Mouse (Mus musculus) cerebellum, adult 18-20 months (tissue): Measurements from ENCODE around the gene Nsf.

Experiments
- DNase-seq, 2 experiments: peaks; one replicate each; pipeline ENCODE4 v3.0.0; 2021

The Nsf gene

DNA sequence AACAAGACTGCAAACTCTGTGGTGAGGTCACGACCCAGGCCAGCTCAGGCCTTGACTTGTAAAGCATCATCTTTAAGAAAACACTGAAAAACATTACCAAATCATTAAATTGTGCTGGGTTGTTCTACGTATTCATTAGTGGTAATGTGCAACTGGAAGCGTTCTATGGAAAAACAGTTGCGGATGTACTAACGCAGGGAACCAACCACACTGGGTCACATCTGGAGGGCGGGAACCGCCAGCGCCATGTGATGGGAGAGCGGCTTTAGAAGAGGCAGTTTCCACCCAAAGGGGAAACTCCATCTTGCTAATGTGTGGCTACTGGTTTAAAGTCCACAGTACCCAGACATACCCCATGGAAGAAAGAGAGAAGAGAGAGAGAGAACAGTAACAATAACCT is 123.4 kb downstream of the Nsf start:
- DNase-seq = no peak

- no peak for DNase-seq
These were observed 123.9 kb downstream of the Nsf start for GRCm38 (mm10) chr11:103829956-103830355.

DNA sequence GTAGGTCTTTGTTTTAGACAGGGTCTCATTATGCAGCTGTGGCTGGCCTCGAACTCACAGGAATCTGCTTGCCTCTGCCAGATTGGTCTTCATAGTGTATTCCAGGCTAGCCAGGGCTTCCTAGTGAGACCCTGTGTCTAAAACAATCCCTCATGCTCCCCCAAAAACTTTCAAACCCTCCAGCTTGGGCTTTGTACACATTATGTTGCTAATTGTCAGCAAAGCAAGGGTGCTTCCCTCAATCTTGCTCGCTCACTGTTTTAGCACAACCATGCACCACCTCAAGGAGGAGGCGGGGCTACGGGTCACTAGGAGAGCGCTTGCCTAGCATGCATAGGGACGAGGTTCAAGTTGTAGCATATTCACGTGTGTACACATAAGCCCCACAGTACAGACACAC is 125.0 kb downstream of the Nsf start:
- no peak for DNase-seq

DNA sequence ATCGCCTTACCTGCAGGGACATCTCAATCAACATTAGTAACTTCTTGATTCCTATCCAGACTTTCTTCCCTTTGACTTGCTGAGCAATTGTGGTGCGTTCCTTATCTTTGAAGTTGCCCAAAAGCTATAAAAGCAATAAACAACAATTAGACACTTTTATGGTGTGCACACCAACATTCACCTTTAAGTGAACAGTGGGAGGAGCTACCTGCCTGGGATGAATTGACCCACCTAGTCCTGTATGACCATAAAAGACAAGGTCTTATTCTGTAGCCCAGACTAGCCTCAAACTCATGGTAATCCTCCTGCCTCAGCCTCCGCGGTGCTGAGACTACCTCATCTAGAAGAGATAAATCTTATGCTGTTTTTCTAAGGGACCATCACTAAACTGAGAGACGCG is 126.7 kb downstream of the Nsf start:
- DNase-seq = no peak

DNA sequence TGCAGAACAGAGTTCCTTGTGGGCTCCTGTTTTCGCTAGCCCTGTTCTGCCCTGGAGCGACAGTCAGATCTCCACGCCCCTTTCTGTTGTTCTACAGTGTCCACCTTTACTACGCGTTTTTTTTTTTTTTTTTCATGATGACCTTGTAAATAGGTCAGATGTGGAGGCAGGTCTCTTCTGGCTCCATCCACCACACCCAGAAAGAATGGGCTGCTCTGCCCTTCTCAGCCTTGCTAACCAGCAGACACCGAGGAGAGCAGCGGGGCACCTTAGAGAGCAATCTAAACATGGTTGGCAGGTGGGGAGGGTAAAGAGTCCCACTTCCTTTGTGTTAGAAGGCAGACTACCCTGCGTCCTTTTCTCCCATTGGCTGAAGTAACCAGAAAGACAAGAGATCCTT is 137.1 kb downstream of the Nsf start:
- no peak for DNase-seq

- peak; percentile 57 to 59 for DNase-seq
These were observed 137.9 kb downstream of the Nsf start for GRCm38 (mm10) chr11:103815986-103816385.

- no peak for DNase-seq
These were observed 139.0 kb downstream of the Nsf start for GRCm38 (mm10) chr11:103814808-103815207.

DNA sequence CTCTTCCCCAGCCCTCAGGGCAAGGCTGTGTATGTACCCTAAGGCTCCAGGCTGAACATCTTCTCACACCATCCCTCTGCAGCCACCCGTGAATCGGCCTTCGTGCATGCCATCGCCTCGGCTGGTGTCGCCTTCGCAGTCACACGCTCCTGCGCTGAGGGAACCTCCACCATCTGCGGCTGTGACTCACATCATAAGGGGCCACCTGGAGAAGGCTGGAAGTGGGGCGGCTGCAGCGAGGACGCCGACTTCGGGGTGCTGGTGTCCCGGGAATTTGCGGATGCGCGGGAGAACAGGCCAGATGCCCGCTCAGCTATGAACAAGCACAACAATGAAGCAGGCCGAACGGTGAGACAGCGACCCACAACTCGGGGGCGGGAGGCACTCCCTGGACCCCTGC is 142.6 kb downstream of the Nsf start:
- DNase-seq = no peak

DNA sequence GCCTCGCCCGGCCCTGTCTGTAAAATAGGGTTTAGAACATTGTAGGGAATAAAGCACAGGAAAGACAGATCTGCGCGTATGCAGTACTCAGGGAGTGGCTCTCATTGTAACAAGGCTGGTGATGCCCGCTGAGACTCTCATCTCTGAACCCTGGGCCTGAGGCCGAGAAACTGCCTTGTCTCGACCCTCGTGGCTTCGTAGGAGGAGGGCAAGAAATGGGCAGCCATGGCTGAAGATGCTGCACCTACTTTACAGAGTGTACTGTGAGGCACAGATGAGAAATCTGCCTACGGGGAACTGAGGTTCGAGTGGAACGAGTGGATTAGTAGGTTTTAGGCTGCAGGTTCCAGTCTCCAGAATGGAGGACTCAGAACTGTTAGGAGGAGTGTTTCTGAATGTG is 143.2 kb downstream of the Nsf start:
- no peak for DNase-seq

DNA sequence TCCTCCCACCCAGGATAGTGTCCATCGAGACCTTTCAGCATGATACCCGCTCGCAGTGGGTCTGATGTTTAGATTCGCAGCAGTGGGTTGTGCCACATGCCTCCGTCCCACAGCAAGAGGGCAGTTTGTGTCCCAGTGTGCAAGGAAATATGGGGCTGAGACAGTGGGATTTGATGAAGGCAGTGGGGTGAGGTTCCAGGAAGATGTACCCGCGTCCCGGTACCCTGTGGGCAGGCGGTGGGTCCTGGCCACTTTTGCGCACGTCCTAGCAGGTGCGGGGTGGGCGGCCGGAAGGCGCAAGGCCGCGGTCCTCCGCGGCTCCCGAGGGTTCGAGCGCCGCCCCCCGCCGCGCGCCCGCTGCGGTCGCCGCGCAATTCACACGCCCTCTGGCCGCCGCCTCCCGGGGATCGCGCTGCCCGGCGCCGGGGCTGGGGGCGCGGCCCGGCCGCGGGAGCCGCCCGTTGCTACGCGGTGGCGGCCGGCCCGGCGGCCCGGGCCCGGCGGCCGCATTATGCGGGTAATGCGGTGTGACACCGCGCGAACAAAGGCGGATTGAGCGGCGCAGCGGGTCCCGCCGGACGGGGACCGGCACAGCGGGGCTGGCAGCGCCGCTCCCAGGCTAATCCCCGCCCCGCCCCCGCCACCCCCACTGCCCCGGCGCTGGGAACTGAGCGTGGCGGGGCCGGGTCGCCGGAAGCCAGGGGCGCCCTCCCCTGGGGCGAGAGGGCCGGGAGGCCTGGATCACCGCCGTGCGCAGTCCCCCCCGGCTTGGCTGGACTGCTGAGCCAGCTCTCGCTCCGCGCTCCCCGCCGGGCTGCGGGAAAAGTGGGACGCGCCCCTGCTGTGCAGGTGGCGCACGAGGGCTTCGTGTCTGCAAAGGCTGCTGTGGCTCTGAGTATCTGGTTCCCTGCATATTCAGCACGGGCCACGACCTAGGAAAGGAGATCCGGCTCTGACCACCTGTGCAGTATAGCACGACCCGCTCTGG is 144.0 kb downstream of the Nsf start:
- DNase-seq = peak in 1 of 2 experiments; percentile 47

DNA sequence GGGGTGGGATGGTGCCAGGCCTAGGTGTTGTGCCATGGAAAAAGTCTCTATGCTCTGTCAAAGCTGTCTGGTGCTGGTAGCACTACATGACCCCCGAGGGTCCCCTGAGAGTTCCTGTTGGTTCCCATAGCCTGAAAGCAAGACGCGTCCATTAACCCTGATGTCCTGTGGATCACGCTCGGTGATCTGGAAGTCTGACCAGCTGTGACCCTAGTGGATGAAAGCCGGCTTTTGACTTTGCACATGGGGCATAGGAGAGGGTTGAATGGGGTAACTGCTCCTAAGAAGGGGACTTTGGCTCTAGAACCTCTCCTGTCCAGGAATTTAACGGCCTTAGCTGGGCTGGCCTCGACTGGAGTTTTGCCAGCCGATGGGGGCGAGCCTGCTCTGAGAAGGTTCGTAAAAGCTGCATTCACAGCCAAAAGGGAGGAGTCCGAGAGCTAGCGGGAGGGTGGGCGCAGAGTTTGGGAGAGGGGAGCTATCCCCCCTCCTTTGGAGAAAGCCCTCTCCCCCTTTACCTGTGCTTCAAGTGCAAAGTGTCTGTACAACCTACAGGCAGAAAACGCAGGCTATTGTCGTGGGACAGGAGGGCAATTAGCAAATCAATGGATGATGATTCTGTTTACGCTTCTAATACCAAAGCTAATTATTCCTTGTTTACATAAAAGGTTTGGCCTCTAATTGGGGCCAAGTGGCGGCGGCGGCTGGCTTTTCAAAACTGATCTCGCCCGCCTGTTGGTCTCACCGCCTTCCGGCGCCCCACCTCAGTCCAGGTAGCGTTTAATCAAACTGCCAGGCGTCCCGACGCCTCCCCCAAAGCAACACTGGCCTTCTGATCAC is 144.9 kb downstream of the Nsf start:
- DNase-seq = peak in 1 of 2 experiments; percentile 23

DNA sequence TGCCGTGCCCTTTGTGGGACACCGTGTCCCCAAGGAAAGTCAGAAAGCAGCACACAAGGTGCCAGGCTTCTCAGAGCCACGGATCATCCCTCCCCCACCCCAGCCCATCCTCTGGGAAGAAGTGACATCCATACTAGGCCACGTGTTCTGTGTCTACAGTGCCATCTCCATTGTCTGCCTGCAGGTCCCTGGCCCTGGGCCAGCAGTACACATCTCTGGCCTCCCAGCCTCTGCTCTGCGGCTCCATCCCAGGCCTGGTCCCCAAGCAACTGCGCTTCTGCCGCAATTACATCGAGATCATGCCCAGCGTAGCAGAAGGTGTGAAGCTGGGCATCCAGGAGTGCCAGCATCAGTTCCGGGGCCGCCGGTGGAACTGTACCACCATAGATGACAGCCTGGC is 145.9 kb downstream of the Nsf start:
- DNase-seq = peak; percentile 53 to 61

DNA sequence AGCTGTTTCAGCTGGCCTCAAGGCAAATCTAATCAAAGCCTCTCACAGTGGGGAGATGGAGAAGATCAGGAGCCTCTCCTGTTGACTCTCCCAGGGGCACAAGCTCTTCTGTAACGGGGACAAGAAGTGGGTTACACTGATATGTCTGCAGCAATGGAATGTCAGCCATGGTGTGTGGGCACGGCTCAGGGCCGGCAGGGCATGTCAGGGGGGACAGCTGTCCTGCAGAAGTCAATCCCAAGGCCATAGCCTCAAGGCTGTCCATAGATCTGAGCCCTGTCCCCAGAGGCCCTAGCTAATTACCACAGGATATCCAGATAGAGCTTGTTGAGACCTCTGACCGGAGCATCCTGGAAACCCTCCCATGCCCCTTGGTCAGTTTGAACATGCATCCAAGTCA is 149.1 kb downstream of the Nsf start:
- DNase-seq = no peak

DNA sequence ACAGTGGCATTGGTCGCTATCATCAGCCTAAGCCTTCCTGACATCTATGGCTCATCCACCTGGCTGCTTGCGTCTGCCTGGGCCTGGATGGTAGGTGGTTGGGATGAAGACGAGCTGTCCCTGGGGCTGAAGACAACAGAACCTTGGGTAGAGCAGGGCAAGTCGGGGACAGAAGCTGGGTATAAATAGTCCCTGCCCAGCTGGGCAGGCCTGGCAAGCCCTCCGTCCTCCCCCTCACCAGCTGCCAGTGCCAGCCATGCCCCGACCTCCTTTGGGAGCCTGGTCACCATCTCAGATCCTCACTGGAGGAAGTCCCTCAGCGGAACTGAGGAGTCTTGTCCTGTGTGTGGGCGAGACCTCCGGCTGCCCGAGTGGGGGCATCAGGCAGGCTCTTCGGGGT is 149.7 kb downstream of the Nsf start:
- DNase-seq = peak; percentile 54 to 62

DNA sequence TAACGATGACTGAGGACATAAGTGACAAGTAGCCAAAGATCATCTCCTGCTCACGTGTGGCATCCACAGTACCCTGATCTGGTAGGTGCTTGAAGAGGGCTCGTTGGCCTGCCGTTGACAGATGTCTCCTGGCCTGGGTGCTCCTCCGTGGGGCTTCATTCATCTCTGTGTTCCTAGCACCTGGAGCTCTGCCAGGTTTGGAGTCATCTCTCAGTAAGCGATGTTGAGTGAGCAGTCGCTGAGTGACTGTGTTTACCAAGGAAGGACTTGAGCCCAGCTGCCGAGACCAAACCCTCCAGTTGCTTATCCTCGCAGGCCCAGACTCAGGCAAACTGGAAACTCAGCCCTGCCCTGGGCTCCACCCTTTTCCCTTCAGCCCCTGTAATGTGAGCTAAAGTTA is 152.7 kb downstream of the Nsf start:
- DNase-seq = no peak

GRCm38 (mm10) chr11:103789951-103790350 is 163.9 kb downstream of the Nsf start:
- peak in 1 of 2 experiments; percentile 33 for DNase-seq

GRCm38 (mm10) chr11:103780152-103780551 is 173.7 kb downstream of the Nsf start:
- no peak for DNase-seq

GRCm38 (mm10) chr11:103774228-103774530 is 179.7 kb downstream of the Nsf start:
- DNase-seq = no peak

- DNase-seq = peak; percentile 47 to 67
These were observed 180.2 kb downstream of the Nsf start, which contains the start of gene Wnt3 for GRCm38 (mm10) chr11:103773387-103774227. Gene Wnt3 (plus strand): TSS chr11:103774150.

GRCm38 (mm10) chr11:103772505-103773386 is 181.1 kb downstream of the Nsf start:
- no peak for DNase-seq
